Mouse (Mus musculus) small intestine, adult 2 months (tissue): ENCODE data around the gene Anxa11.

Source experiments
- CTCF ChIP-seq: fragments of 200-500 bp; IDR thresholded peaks from 2 replicates; pipeline ENCODE4 v1.5.1; 2012; ENCODE audit warnings: low read depth, mild to moderate bottlenecking, control low read depth, inconsistent platforms, low read length, moderate library complexity, mixed read lengths; ENCODE audit not compliant: insufficient replicate concordance, insufficient read length; ENCODE audit errors: extremely low read depth
- POLR2A ChIP-seq: fragments of 200-500 bp; IDR thresholded peaks from 2 replicates; pipeline ENCODE4 v1.6.1; 2012; ENCODE audit warnings: low read depth, mild to moderate bottlenecking, control low read depth, inconsistent platforms, low read length, moderate library complexity

DNA sequence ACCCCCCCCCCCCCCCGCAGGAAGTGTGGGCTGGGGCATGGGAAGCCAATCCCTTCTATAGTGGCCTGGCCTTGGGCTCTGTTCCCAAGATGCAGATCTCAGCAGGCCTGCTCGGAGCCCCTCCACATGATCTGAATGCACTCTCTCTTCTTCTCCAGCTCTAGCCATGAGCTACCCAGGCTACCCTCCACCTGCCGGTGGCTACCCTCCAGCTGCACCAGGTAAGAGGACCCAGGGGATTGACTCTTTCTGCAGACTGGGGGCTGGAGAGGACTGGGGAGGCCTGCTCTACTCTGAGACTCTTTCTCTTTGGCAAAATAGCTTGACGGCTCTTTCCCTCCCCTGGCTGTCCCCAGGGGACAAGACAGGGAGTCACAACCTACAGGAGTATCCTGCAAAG lies 26.8 kb downstream of the Anxa11 start:
- no peak for TF ChIP-seq CTCF
- TF ChIP-seq POLR2A, result no peak
